Mouse (Mus musculus) CH12.LX (cell line): ENCODE results near the gene Adamts6.

Source experiments
- CTCF ChIP-seq, 2 experiments: IDR thresholded peaks in 1 of 2; conservative IDR thresholded peaks in 1 of 2; 2 replicates each; pipeline ENCODE4 v1.5.1; 2011 to 2012; ENCODE audit warnings: low read depth in 2 of 2, low read length in 2 of 2, improper control_type of control experiment in 1 of 2, inconsistent platforms in 1 of 2, mild to moderate bottlenecking in 1 of 2, moderate library complexity in 1 of 2
- MXI1 ChIP-seq: IDR thresholded peaks from 2 replicates; pipeline ENCODE4 v1.6.1; 2011; ENCODE audit warnings: mild to moderate bottlenecking, low read depth, low read length, improper control_type of control experiment
- ZNF384 ChIP-seq: IDR thresholded peaks from 2 replicates; pipeline ENCODE4 v1.6.1; 2012; ENCODE audit warnings: low read depth, low read length, improper control_type of control experiment, inconsistent platforms

DNA sequence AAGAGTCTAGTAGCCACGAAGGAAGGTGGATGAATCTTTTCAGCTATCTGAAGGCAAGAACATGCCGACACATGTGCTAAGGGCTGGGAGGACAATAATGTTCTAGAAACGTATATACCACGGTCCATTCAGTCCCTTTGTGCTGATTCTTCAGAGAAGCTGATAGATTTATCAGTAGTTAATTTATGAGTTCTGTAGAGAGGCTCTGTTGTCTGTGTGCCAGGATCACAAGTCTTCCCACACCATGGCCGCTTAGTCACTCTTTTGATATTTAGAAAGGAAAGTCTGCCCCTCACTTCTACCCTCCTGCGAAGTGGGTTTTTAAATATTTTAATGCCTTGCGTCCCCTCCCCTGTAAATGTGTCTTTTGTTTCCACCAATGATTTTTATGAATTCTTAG, 154.9 kb downstream of the Adamts6 start:
- TF ChIP-seq CTCF (conservative IDR thresholded peaks at IDR 0.05 in 1 of 2, IDR thresholded peaks at IDR 0.05 in 1 of 2; ENCODE audit: low read depth in 2 of 2, low read length in 2 of 2): no peak
- TF ChIP-seq MXI1: no peak
- TF ChIP-seq ZNF384: no peak
